22 mouse cellular contexts compared by ENCODE assay signal in the genomic region with DNA sequence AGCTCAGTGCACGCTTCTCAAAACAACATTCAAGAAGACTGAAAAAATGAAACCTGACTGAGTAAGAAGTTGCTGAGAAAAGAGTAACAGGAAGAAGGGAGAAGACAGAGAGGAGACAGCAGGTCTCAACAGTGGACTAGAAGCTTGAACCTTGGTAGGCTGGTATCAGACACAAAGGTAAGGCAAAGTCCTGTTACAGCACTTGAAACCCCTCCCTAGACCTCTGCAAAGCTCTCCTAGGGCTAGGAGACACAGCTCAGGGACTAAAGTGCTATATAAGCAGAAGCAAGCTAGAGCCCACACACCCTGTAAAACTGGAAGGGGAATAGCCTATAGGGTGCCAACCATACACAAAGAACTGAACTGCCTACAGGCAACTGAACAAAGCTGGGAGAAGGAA. TPM values are rescaled to one million over a fixed set of nuclear protein-coding genes. Genes with fewer than 3 reads are reported as not detected.
DNase-seq lines count a peak whose midpoint lies in the region; ATAC-seq and TF ChIP-seq lines count a peak whose summit lies in the region.
"Had no signal": no experiment of that assay in that cellular context is flagged by ENCODE, and none has a peak within 500 bp of the region (broad histone marks: within the 10 kb centered on the region; RNA-seq: fewer than 3 reads in every experiment).

No protein-coding gene starts in this region.

- no peak overlapping the region for H3K27ac ChIP-seq in intestine, embryonic 16.5 days (ENCODE audit: low read length)
- no peak overlapping the region for H3K27ac ChIP-seq in intestine, embryonic 15.5 days
- H3K27ac ChIP-seq in kidney, embryonic 16.5 days (ENCODE audit: low read length): no peak overlapping the region
- no peak overlapping the region for H3K27ac ChIP-seq in intestine, postnatal 0 days (ENCODE audit: low read depth, low read length)
- peak overlapping the region; percentile 57; the same call in 1 of the 2 replicates for H3K27ac ChIP-seq in small intestine, adult 2 months (ENCODE audit: insufficient read depth, low read depth, low read length)
- H3K27ac ChIP-seq in hindbrain, embryonic 10.5 days: no peak overlapping the region
- H3K27ac ChIP-seq in heart, embryonic 10.5 days: no peak overlapping the region
- H3K27ac ChIP-seq: embryonic facial prominence, embryonic 13.5 days; embryonic facial prominence, embryonic 15.5 days; forebrain, embryonic 13.5 days; forebrain, embryonic 15.5 days had no signal

- no peak overlapping the region for H3K4me2 ChIP-seq in intestine, embryonic 16.5 days (ENCODE audit: low read depth, low read length)
- no peak overlapping the region for H3K4me2 ChIP-seq in intestine, embryonic 15.5 days (replicated peaks)
- H3K4me2 ChIP-seq in kidney, embryonic 16.5 days (replicated peaks; ENCODE audit: low read depth, low read length): no peak overlapping the region
- 0 out of 2 replicates have a peak overlapping the region, but pooled peaks have one; percentile 27 for H3K4me2 ChIP-seq in intestine, postnatal 0 days (replicated peaks; ENCODE audit: low read depth)
- H3K4me2 ChIP-seq: embryonic facial prominence, embryonic 13.5 days; embryonic facial prominence, embryonic 15.5 days; forebrain, embryonic 13.5 days; forebrain, embryonic 15.5 days had no signal

- DNase-seq in kidney, adult 9 months: peak; percentile 22
- no peak for DNase-seq in hindbrain, embryonic 10.5 days (ENCODE audit: low spot score)
- no peak for DNase-seq in heart, embryonic 10.5 days (ENCODE audit: low spot score)
- DNase-seq: adrenal gland, adult 2 months; adrenal gland, postnatal 10 days; adrenal gland, postnatal 25 days; cerebellum, adult 11 months; cerebellum, adult 18-20 months; cerebellum, adult 8-10 months; cerebellum, adult 9-11 months; cerebellum, postnatal 14 days; cerebellum, postnatal 36 days; embryo, embryonic 11 days had no signal

- peak; percentile 74 for ATAC-seq in intestine, embryonic 16.5 days
- ATAC-seq in intestine, embryonic 15.5 days: no peak
- ATAC-seq in kidney, embryonic 16.5 days (ENCODE audit: low FRiP score, low TSS enrichment): no peak
- ATAC-seq in intestine, postnatal 0 days: peak; percentile 59; the same call in 1 of the 2 replicates
- ATAC-seq: forebrain, embryonic 13.5 days; forebrain, embryonic 15.5 days had no signal

- WGBS in intestine, embryonic 16.5 days: 61% methylated on average over 1 of the region's 1 CpGs
- 65% methylated on average over 1 of the region's 1 CpGs for WGBS in intestine, embryonic 15.5 days
- 100% methylated on average over 1 of the region's 1 CpGs for WGBS in kidney, embryonic 16.5 days
- WGBS in intestine, postnatal 0 days: 73% methylated on average over 1 of the region's 1 CpGs
- WGBS in small intestine, adult 2 months: 85% methylated on average over 1 of the region's 1 CpGs
- 96% methylated on average over 1 of the region's 1 CpGs for WGBS in hindbrain, embryonic 10.5 days
- WGBS in heart, embryonic 10.5 days: 91% methylated on average over 1 of the region's 1 CpGs

- no peak for TF ChIP-seq POLR2A in small intestine, adult 2 months (IDR thresholded peaks at IDR 0.05; ENCODE audit: low read depth, low read length)

- H3K4me1 ChIP-seq in intestine, embryonic 16.5 days (ENCODE audit: control insufficient read depth, insufficient read depth, low read length): 0 out of 2 replicates have a peak, but pooled peaks cover 5% of the 10 kb centered on the region
- H3K4me1 ChIP-seq in intestine, embryonic 15.5 days (replicated peaks): peaks cover 3% of the 10 kb centered on the region; the same call in 1 of the 2 replicates
- H3K4me1 ChIP-seq in kidney, embryonic 16.5 days (ENCODE audit: insufficient read depth, low read length): no peaks in the 10 kb centered on the region
- no peaks in the 10 kb centered on the region for H3K4me1 ChIP-seq in intestine, postnatal 0 days (replicated peaks; ENCODE audit: control insufficient read depth, insufficient read depth, low read length)
- H3K4me1 ChIP-seq in small intestine, adult 2 months (ENCODE audit: control insufficient read depth, insufficient read depth, insufficient read length, low read length): no peaks in the 10 kb centered on the region; the same call in 1 of the 2 replicates
- no peaks in the 10 kb centered on the region for H3K4me1 ChIP-seq in hindbrain, embryonic 10.5 days (replicated peaks)
- H3K4me1 ChIP-seq in heart, embryonic 10.5 days: no peaks in the 10 kb centered on the region
- H3K4me1 ChIP-seq: embryonic facial prominence, embryonic 13.5 days; embryonic facial prominence, embryonic 15.5 days; forebrain, embryonic 13.5 days; forebrain, embryonic 15.5 days had no signal

- H3K9me3 ChIP-seq in intestine, embryonic 16.5 days (ENCODE audit: control insufficient read depth, low read length): no peaks in the 10 kb centered on the region
- H3K9me3 ChIP-seq in intestine, embryonic 15.5 days: no peaks in the 10 kb centered on the region
- H3K9me3 ChIP-seq in kidney, embryonic 16.5 days (ENCODE audit: low read length): no peaks in the 10 kb centered on the region
- no peaks in the 10 kb centered on the region for H3K9me3 ChIP-seq in intestine, postnatal 0 days (ENCODE audit: control insufficient read depth)
- H3K9me3 ChIP-seq in hindbrain, embryonic 10.5 days: no peaks in the 10 kb centered on the region
- H3K9me3 ChIP-seq in heart, embryonic 10.5 days: no peaks in the 10 kb centered on the region
- H3K9me3 ChIP-seq: embryonic facial prominence, embryonic 13.5 days; embryonic facial prominence, embryonic 15.5 days; forebrain, embryonic 13.5 days; forebrain, embryonic 15.5 days had no signal

- no peak overlapping the region for H3K4me3 ChIP-seq in intestine, embryonic 16.5 days (ENCODE audit: low read length)
- no peak overlapping the region for H3K4me3 ChIP-seq in intestine, embryonic 15.5 days (replicated peaks)
- no peak overlapping the region for H3K4me3 ChIP-seq in kidney, embryonic 16.5 days (ENCODE audit: low read length)
- H3K4me3 ChIP-seq in intestine, postnatal 0 days (ENCODE audit: low read depth, low read length): no peak overlapping the region
- no peak overlapping the region for H3K4me3 ChIP-seq in small intestine, adult 2 months (ENCODE audit: low read depth, low read length)
- no peak overlapping the region for H3K4me3 ChIP-seq in hindbrain, embryonic 10.5 days
- no peak overlapping the region for H3K4me3 ChIP-seq in heart, embryonic 10.5 days
- H3K4me3 ChIP-seq: embryonic facial prominence, embryonic 13.5 days; embryonic facial prominence, embryonic 15.5 days; forebrain, embryonic 13.5 days; forebrain, embryonic 15.5 days had no signal

- H3K36me3 ChIP-seq in intestine, embryonic 16.5 days (ENCODE audit: control insufficient read depth, insufficient read depth, low read length): peaks cover 3% of the 10 kb centered on the region; the same call in 1 of the 2 replicates
- H3K36me3 ChIP-seq in intestine, embryonic 15.5 days: peaks cover 4% of the 10 kb centered on the region
- peaks cover 33% of the 10 kb centered on the region for H3K36me3 ChIP-seq in kidney, embryonic 16.5 days (ENCODE audit: insufficient read depth, low read length)
- H3K36me3 ChIP-seq in intestine, postnatal 0 days (ENCODE audit: control insufficient read depth, insufficient read depth): peaks cover 14% of the 10 kb centered on the region
- H3K36me3 ChIP-seq in small intestine, adult 2 months (ENCODE audit: control insufficient read depth, insufficient read depth, low read length): peaks cover 20% of the 10 kb centered on the region
- H3K36me3 ChIP-seq in hindbrain, embryonic 10.5 days: peaks cover 65% of the 10 kb centered on the region
- peaks cover 50% of the 10 kb centered on the region for H3K36me3 ChIP-seq in heart, embryonic 10.5 days

- no peak for TF ChIP-seq CTCF in intestine, postnatal 0 days (IDR thresholded peaks at IDR 0.05; ENCODE audit: low read depth)
- TF ChIP-seq CTCF in small intestine, adult 2 months (IDR thresholded peaks at IDR 0.05; ENCODE audit: extremely low read depth, insufficient read length, insufficient replicate concordance, low read depth, low read length): no peak

- H3K27me3 ChIP-seq in intestine, embryonic 16.5 days (replicated peaks; ENCODE audit: control insufficient read depth, insufficient read depth, low read length): no peaks in the 10 kb centered on the region
- no peaks in the 10 kb centered on the region for H3K27me3 ChIP-seq in intestine, embryonic 15.5 days (replicated peaks)
- H3K27me3 ChIP-seq in kidney, embryonic 16.5 days (ENCODE audit: insufficient read depth, low read length): no peaks in the 10 kb centered on the region
- H3K27me3 ChIP-seq in intestine, postnatal 0 days (replicated peaks; ENCODE audit: control insufficient read depth, insufficient read depth, low read length): no peaks in the 10 kb centered on the region
- no peaks in the 10 kb centered on the region for H3K27me3 ChIP-seq in small intestine, adult 2 months (ENCODE audit: control insufficient read depth, insufficient read depth, low read length)
- H3K27me3 ChIP-seq in hindbrain, embryonic 10.5 days (ENCODE audit: insufficient read depth, poor library complexity, severe bottlenecking): no peaks in the 10 kb centered on the region
- no peaks in the 10 kb centered on the region for H3K27me3 ChIP-seq in heart, embryonic 10.5 days (ENCODE audit: insufficient read depth, poor library complexity, severe bottlenecking)
- H3K27me3 ChIP-seq: embryonic facial prominence, embryonic 13.5 days; embryonic facial prominence, embryonic 15.5 days; forebrain, embryonic 13.5 days; forebrain, embryonic 15.5 days had no signal

- H3K9ac ChIP-seq in intestine, embryonic 16.5 days (ENCODE audit: low read depth, low read length): no peak overlapping the region
- no peak overlapping the region for H3K9ac ChIP-seq in intestine, embryonic 15.5 days
- H3K9ac ChIP-seq in kidney, embryonic 16.5 days (replicated peaks; ENCODE audit: low read length): no peak overlapping the region
- H3K9ac ChIP-seq in intestine, postnatal 0 days (ENCODE audit: low read depth, low read length): no peak overlapping the region
- H3K9ac ChIP-seq: embryonic facial prominence, embryonic 13.5 days; embryonic facial prominence, embryonic 15.5 days; forebrain, embryonic 13.5 days; forebrain, embryonic 15.5 days had no signal

RNA-seq across cellular contexts. Expression of gene Rnf111, which starts 30.1 kb away (rescaled TPM):
- 17.7 and 18.9 TPM in 2 replicates for polyA plus RNA-seq in intestine, embryonic 16.5 days (2015; fragmentation: Nextera tagmentation; extraction: Ambion mirVana)
- polyA plus RNA-seq in intestine, embryonic 15.5 days (2015; fragmentation: Nextera tagmentation; extraction: Ambion mirVana): 23.5 and 24.2 TPM in 2 replicates
- 27.1 and 31.2 TPM in 2 replicates for polyA plus RNA-seq in kidney, embryonic 16.5 days (2015; fragmentation: Nextera tagmentation; extraction: Ambion mirVana)
- polyA plus RNA-seq in intestine, postnatal 0 days (2015; fragmentation: Nextera tagmentation; extraction: Ambion mirVana): 13.1 and 14.9 TPM in 2 replicates
- polyA plus RNA-seq in small intestine, adult 2 months (2012; rRNA removed): 17.1 and 35.3 TPM in 2 replicates
- 33.5 and 37.1 TPM in 2 replicates for polyA plus RNA-seq in hindbrain, embryonic 10.5 days (2016; fragmentation: Nextera tagmentation; extraction: Ambion mirVana)
- polyA plus RNA-seq in heart, embryonic 10.5 days (2016; fragmentation: Nextera tagmentation; extraction: Ambion mirVana): 25.5 and 31.7 TPM in 2 replicates

RNA-seq across cellular contexts. Expression of gene Ccnb2, which starts 52.1 kb away (rescaled TPM):
- 146 and 168 TPM in 2 replicates for polyA plus RNA-seq in intestine, embryonic 16.5 days (2015; fragmentation: Nextera tagmentation; extraction: Ambion mirVana)
- 158 and 171 TPM in 2 replicates for polyA plus RNA-seq in intestine, embryonic 15.5 days (2015; fragmentation: Nextera tagmentation; extraction: Ambion mirVana)
- polyA plus RNA-seq in kidney, embryonic 16.5 days (2015; fragmentation: Nextera tagmentation; extraction: Ambion mirVana): 221 and 223 TPM in 2 replicates
- polyA plus RNA-seq in intestine, postnatal 0 days (2015; fragmentation: Nextera tagmentation; extraction: Ambion mirVana): 41.4 and 52.7 TPM in 2 replicates
- 6.4 and 17.6 TPM in 2 replicates for polyA plus RNA-seq in small intestine, adult 2 months (2012; rRNA removed)
- polyA plus RNA-seq in hindbrain, embryonic 10.5 days (2016; fragmentation: Nextera tagmentation; extraction: Ambion mirVana): 220 and 240 TPM in 2 replicates
- 175 and 185 TPM in 2 replicates for polyA plus RNA-seq in heart, embryonic 10.5 days (2016; fragmentation: Nextera tagmentation; extraction: Ambion mirVana)

Comparison
In these comparisons a context has a peak if more than half of its experiments do, and no peak if none do; other contexts are left out.
1. ATAC-seq: peak in intestine, embryonic 16.5 days (single experiment) and intestine, postnatal 0 days (single experiment); none in intestine, embryonic 15.5 days (single experiment) and kidney, embryonic 16.5 days (single experiment).